Mouse (Mus musculus) erythroid progenitor cell, adult 5-6 weeks (primary cell): Measurements from ENCODE around the gene Exo5. TPM values are rescaled to one million over a fixed set of nuclear protein-coding genes. Genes with fewer than 3 reads are reported as not detected.

Experiments used
- ATAC-seq: replicated peaks from 2 replicates; pipeline ENCODE4 v1.8.0; 2016; ENCODE audit warnings: moderate number of reproducible peaks, mild to moderate bottlenecking, moderate TSS enrichment, inconsistent platforms; ENCODE audit not compliant: poor library complexity, low FRiP score, severe bottlenecking
- total RNA-seq, 2 experiments: library from RNA; stranded (forward) in 1 of 2; stranded (reverse) in 1 of 2; fragments of 150-400 nt in 1 of 2; fragments of 186-747, 209-891 nt in 1 of 2; gene quantifications; 2 replicates each; pipeline versions ENCODE4 v1.2.3 to v1.2.4; 2015 to 2017; ENCODE audit warnings: low replicate concordance in 2 of 2

Gene Exo5
- total RNA-seq, 2 experiments from 2014 or later, result 4.2 to 10.1 TPM

GRCm38 (mm10) chr4:120879386-120879785 is 45.4 kb downstream of the Exo5 start:
- no peak for ATAC-seq

DNA sequence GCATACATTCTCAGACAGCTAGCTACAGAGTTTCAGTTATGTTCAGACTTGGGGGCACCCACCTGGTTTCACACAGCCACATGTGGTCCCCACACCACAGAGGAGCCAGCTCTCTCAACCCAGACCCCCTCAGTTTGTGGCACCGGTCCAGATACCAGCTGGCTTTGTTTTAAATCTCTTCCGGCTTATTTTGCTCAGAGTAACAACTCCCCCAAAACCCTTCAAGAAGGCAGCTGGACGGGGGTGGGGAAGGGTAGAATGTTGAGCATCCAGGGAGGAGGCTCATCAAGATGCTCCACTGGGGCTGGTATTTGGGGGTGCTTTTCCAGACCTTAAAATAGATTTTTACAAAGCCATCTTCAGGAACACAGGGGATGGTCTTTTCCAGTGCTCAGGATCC is 46.1 kb downstream of the Exo5 start:
- no peak for ATAC-seq

DNA sequence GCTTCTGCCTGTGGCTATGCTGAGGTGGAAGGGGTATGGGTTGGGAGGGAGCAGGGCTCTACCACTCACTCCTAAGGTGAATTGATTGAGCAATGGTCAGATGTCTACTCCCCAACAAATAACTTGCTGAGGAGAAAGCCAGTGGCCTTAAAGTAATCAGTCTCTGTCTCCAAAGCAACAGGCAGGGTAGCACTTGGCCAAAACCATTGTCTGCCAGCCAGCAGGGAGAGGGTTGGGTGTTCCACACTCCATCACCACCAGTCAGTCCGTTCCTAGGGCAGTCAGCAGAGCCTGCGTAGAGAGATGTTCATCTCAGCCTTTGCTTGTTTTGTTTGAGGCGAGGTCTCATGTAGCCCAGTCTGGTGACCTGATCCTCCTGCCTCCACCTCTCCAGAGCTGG is 48.9 kb downstream of the Exo5 start:
- no peak for ATAC-seq

Other genes with a start within 250 kb of the Exo5 start
- gene Kcnq4, start 176.4 kb downstream of the Exo5 start, total RNA-seq (2015; ENCODE audit: low replicate concordance), result 3.6 TPM in 1 of 2 replicates, not detected in the other
- gene Kcnq4, start 176.4 kb downstream of the Exo5 start, total RNA-seq (2017; ENCODE audit: low replicate concordance), result not detected in 2 replicates
- gene Nfyc, start 93.4 kb downstream of the Exo5 start, total RNA-seq (2015; ENCODE audit: low replicate concordance), result 76.4 and 87.2 TPM in 2 replicates
- gene Nfyc, start 93.4 kb downstream of the Exo5 start, total RNA-seq (2017; ENCODE audit: low replicate concordance), result 50.5 and 102 TPM in 2 replicates
- gene Rims3, start 70.2 kb downstream of the Exo5 start, total RNA-seq (2015; ENCODE audit: low replicate concordance), result 1.7 and 5.0 TPM in 2 replicates
- gene Rims3, start 70.2 kb downstream of the Exo5 start, total RNA-seq (2017; ENCODE audit: low replicate concordance), result 2.1 TPM in 1 of 2 replicates, not detected in the other
- gene Zfp69, start 26.7 kb upstream of the Exo5 start, total RNA-seq (2015; ENCODE audit: low replicate concordance), result not detected in 2 replicates
- not detected in 2 replicates for gene Zfp69, start 26.7 kb upstream of the Exo5 start, total RNA-seq (2017; ENCODE audit: low replicate concordance)
- gene Smap2, start 92.2 kb upstream of the Exo5 start, total RNA-seq (2015; ENCODE audit: low replicate concordance), result 44.0 and 57.3 TPM in 2 replicates
- gene Smap2, start 92.2 kb upstream of the Exo5 start, total RNA-seq (2017; ENCODE audit: low replicate concordance), result 28.8 and 31.5 TPM in 2 replicates
- gene Col9a2, start 114.4 kb upstream of the Exo5 start, total RNA-seq (2015; ENCODE audit: low replicate concordance), result not detected in 2 replicates
- not detected in 2 replicates for gene Col9a2, start 114.4 kb upstream of the Exo5 start, total RNA-seq (2017; ENCODE audit: low replicate concordance)
- 31.9 and 32.4 TPM in 2 replicates for gene Zmpste24, start 173.2 kb upstream of the Exo5 start, total RNA-seq (2015; ENCODE audit: low replicate concordance)
- 10.8 and 25.5 TPM in 2 replicates for gene Zmpste24, start 173.2 kb upstream of the Exo5 start, total RNA-seq (2017; ENCODE audit: low replicate concordance)
- gene Tmco2, start 184.2 kb upstream of the Exo5 start, total RNA-seq (2015; ENCODE audit: low replicate concordance), result not detected in 2 replicates
- not detected in 2 replicates for gene Tmco2, start 184.2 kb upstream of the Exo5 start, total RNA-seq (2017; ENCODE audit: low replicate concordance)